Comparison of ENCODE assay signal across 8 mouse cellular contexts in the genomic region with DNA sequence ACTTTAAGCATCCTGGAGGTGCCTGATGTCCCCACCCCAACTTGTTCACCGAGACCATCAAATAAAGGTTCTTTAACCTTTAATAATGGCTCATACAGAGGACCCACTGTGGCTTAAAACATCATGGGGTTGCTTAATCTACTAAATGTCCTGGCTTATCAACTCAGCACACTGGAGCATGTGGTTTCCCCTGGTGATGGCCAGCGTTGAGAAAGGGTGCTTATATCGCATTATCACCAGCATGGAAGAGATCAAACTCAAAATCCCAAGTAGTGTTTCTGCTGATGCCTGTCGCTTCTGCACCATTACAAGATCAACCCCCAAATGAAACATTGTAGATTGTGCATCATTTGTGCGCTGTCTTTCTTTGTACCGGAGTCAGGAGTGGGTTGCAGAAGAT. TPM values are rescaled to one million over a fixed set of nuclear protein-coding genes. Genes with fewer than 3 reads are reported as not detected.
DNase-seq lines count a peak whose midpoint lies in the region; ATAC-seq lines count a peak whose summit lies in the region.

No protein-coding gene starts in this region.

- WGBS in forebrain, embryonic 12.5 days, result 94% methylated on average over 6 of the region's 6 CpGs
- WGBS in liver, embryonic 12.5 days (ENCODE audit: insufficient replicate concordance), result 42% methylated on average over 6 of the region's 6 CpGs

- H3K36me3 ChIP-seq in erythroblast, embryonic 14.5 days (ENCODE audit: control insufficient read depth), result no peaks in the 10 kb centered on the region
- H3K36me3 ChIP-seq in forebrain, embryonic 12.5 days (replicated peaks), result no peaks in the 10 kb centered on the region
- no peaks in the 10 kb centered on the region for H3K36me3 ChIP-seq in liver, embryonic 12.5 days

- peak overlapping the region; percentile 54; the same call in 1 of the 2 replicates for H3K9ac ChIP-seq in forebrain, embryonic 12.5 days
- H3K9ac ChIP-seq in liver, embryonic 12.5 days, result peak overlapping the region; percentile 74

- H3K9me3 ChIP-seq in erythroblast, embryonic 14.5 days (ENCODE audit: control insufficient read depth, low read length), result peaks cover 2% of the 10 kb centered on the region; the same call in 1 of the 2 replicates
- H3K9me3 ChIP-seq in forebrain, embryonic 12.5 days, result no peaks in the 10 kb centered on the region
- H3K9me3 ChIP-seq in liver, embryonic 12.5 days (replicated peaks), result no peaks in the 10 kb centered on the region

- DNase-seq in 416B (ENCODE audit: low read depth) (peak; percentile 88), adipocyte (ENCODE audit: low spot score) (no peak)
- DNase-seq in retina, embryonic 14.5 days (ENCODE audit: low spot score), result no peak
- DNase-seq in thymus, postnatal 36 days, result no peak

- ATAC-seq in erythroblast, adult 5-6 weeks (replicated peaks; ENCODE audit: low FRiP score, poor library complexity, severe bottlenecking), result no peak
- no peak for ATAC-seq in forebrain, embryonic 12.5 days (ENCODE audit: low FRiP score)
- no peak for ATAC-seq in liver, embryonic 12.5 days

- H3K4me2 ChIP-seq in forebrain, embryonic 12.5 days, result peak overlapping the region; percentile 65
- peak overlapping the region; percentile 70 for H3K4me2 ChIP-seq in liver, embryonic 12.5 days

- no peak overlapping the region for H3K27ac ChIP-seq in forebrain, embryonic 12.5 days
- peak overlapping the region; percentile 84 for H3K27ac ChIP-seq in liver, embryonic 12.5 days

- H3K4me3 ChIP-seq in erythroblast, embryonic 14.5 days (replicated peaks), result peak overlapping the region; percentile 85
- peak overlapping the region; percentile 57 for H3K4me3 ChIP-seq in forebrain, embryonic 12.5 days (replicated peaks)
- peak overlapping the region; percentile 73 for H3K4me3 ChIP-seq in liver, embryonic 12.5 days

- H3K27me3 ChIP-seq in erythroblast, embryonic 14.5 days (ENCODE audit: control insufficient read depth), result no peaks in the 10 kb centered on the region
- H3K27me3 ChIP-seq in forebrain, embryonic 12.5 days, result peaks cover 25% of the 10 kb centered on the region
- 0 out of 2 replicates have a peak, but pooled peaks cover 1% of the 10 kb centered on the region for H3K27me3 ChIP-seq in liver, embryonic 12.5 days (replicated peaks)

- peaks cover 30% of the 10 kb centered on the region for H3K4me1 ChIP-seq in erythroblast, embryonic 14.5 days (ENCODE audit: control insufficient read depth)
- peaks cover 16% of the 10 kb centered on the region for H3K4me1 ChIP-seq in forebrain, embryonic 12.5 days
- H3K4me1 ChIP-seq in liver, embryonic 12.5 days, result peaks cover 16% of the 10 kb centered on the region

RNA-seq across cellular contexts. Expression of a gene that starts 53.2 kb away (rescaled TPM):
- polyA plus RNA-seq in erythroblast, embryonic 14.5 days (2012), result not detected in 2 replicates
- total RNA-seq in erythroblast, adult 5-6 weeks (2015; ENCODE audit: low replicate concordance), result not detected in 2 replicates
- not detected in 2 replicates for total RNA-seq in erythroblast, adult 5-6 weeks (2017; ENCODE audit: low replicate concordance)
- 111 and 130 TPM in 2 replicates for polyA plus RNA-seq in forebrain, embryonic 12.5 days (2016; fragmentation: Nextera tagmentation; extraction: Ambion mirVana)
- 0.38 and 0.56 TPM in 2 replicates for polyA plus RNA-seq in liver, embryonic 12.5 days (2016; fragmentation: Nextera tagmentation; extraction: Ambion mirVana)

Comparison
In these comparisons a context has a peak if more than half of its experiments do, and no peak if none do; other contexts are left out.
1. RNA of a gene that starts 53.2 kb away (polyA plus RNA-seq): 111 to 130 TPM in forebrain, embryonic 12.5 days; 0.38 to 0.56 TPM in liver, embryonic 12.5 days and not detected in erythroblast, embryonic 14.5 days; every median in the first group is over 10 times any median in the second.
2. Peak in every context shown above with its lines, with median percentiles within 50 percentile points of each other: H3K4me3 ChIP-seq.